Mouse (Mus musculus) hindbrain, embryonic 14.5 days (tissue): ENCODE measurements around the gene Jazf1. TPM values are rescaled to one million over a fixed set of nuclear protein-coding genes. Genes with fewer than 3 reads are reported as not detected.

Source experiments
- ATAC-seq: fragments of 200-750 bp; cut with Nextera tagmentation; 2 replicates; pipeline ENCODE4 v1.8.0; 2017; ENCODE audit warnings: moderate number of reproducible peaks, mild to moderate bottlenecking, moderate TSS enrichment, moderate library complexity; ENCODE audit not compliant: low FRiP score
- DNase-seq: peaks from one replicate; pipeline ENCODE4 v3.0.0-alpha.2; 2015; ENCODE audit warnings: low spot score
- H3K27ac ChIP-seq: fragments of 300-500 bp; sonication (generic); 2 replicates; pipeline ENCODE4 v1.5.1; 2014; ENCODE audit warnings: mild to moderate bottlenecking, moderate library complexity
- H3K27me3 ChIP-seq: fragments of 300-500 bp; sonication (generic); 2 replicates; pipeline ENCODE4 v1.6.1; 2014; ENCODE audit warnings: mild to moderate bottlenecking, low read length, mixed read lengths; ENCODE audit not compliant: control insufficient read depth, insufficient read depth
- H3K36me3 ChIP-seq: fragments of 300-500 bp; sonication (generic); replicated peaks from 2 replicates; pipeline ENCODE4 v1.6.1; 2014; ENCODE audit not compliant: control insufficient read depth, insufficient read depth
- H3K4me1 ChIP-seq: fragments of 300-500 bp; sonication (generic); replicated peaks from 2 replicates; pipeline ENCODE4 v1.6.1; 2014; ENCODE audit warnings: antibody characterized with exemption, low read length, mixed read lengths; ENCODE audit not compliant: control insufficient read depth, insufficient read depth
- H3K4me2 ChIP-seq: fragments of 300-500 bp; sonication (generic); replicated peaks from 2 replicates; pipeline ENCODE4 v1.6.1; 2014; ENCODE audit warnings: mild to moderate bottlenecking, moderate library complexity
- H3K4me3 ChIP-seq: fragments of 300-500 bp; sonication (generic); replicated peaks from 2 replicates; pipeline ENCODE4 v1.5.1; 2014; ENCODE audit warnings: mild to moderate bottlenecking, low read length
- H3K9ac ChIP-seq: fragments of 300-500 bp; sonication (generic); 2 replicates; pipeline ENCODE4 v1.6.1; 2014
- H3K9me3 ChIP-seq: fragments of 300-500 bp; sonication (generic); 2 replicates; pipeline ENCODE4 v1.6.1; 2016; ENCODE audit warnings: low read length; ENCODE audit not compliant: control insufficient read depth
- WGBS: fragments of 180-500 bp; shearing (Covaris S2); extraction: QIAGEN DNeasy Blood & Tissue Kit; methylation state at CpG from one replicate; pipeline ENCODE4 v1.1.7; 2014; 5-methylcytosine and 5-hydroxymethylcytosine counted together
- polyA plus RNA-seq: library from polyadenylated mRNA; unstranded; fragments of >200 nt; fragmentation: Nextera tagmentation; extraction: Ambion mirVana; gene quantifications from 2 replicates; pipeline ENCODE4 v1.2.1, GENCODE M21; 2014

Gene Jazf1
- polyA plus RNA-seq, 1 experiment from 2014 or later, result 56.2 TPM

GRCm38 (mm10) chr6:52796035-52796598 lies 272.3 kb downstream of the Jazf1 start:
- WGBS, result 64% methylated on average over 9 of the region's 9 CpGs
- ATAC-seq, result no peak
- DNase-seq, result no peak
- H3K27ac ChIP-seq, result peak overlapping the region; percentile 38; the same call in 1 of the 2 replicates
- H3K4me1 ChIP-seq, result peaks cover 20% of the 10 kb centered on the region
- H3K4me2 ChIP-seq, result no peak overlapping the region
- no peak overlapping the region for H3K4me3 ChIP-seq
- H3K9me3 ChIP-seq, result no peaks in the 10 kb centered on the region
- no peaks in the 10 kb centered on the region for H3K36me3 ChIP-seq
- no peaks in the 10 kb centered on the region for H3K27me3 ChIP-seq
- H3K9ac ChIP-seq, result no peak overlapping the region

DNA sequence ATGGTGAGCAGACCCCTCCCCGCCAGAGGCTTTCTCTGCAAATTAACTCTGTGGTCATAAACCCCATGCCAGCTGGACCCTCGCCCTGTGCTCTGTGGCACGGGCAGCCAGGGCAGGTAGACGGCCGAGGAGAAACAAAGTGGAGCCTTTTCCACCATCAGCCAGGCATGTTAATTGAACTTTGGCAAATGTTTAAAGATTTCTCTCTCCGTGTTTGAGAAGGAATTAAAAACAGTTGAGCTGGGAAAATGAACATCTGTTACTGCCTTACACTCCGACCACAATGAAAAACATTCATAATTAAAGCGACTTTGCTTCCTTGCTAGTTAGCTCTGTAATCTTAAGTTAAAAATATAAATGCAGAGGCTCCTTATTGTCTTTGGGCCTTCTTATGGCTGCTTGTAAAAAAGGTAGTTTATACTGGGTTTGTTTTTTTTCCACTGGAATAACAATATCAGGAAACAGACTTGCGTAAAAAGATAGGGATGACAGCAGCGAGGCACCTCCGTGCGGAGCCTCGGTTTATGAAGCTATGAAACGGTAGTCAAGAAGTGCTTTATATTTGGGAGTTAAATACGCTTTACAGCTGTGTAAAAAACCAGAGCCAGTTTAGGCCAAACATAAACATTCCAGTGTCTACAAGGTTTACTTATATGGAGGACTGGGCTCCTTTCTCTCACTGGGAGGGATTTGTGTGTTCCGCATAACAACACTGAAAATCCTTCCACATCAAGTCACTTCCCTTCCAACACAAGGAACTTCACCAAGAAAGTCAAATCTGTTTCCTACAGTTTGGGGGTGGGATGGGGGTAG lies 273.2 kb downstream of the Jazf1 start:
- ATAC-seq, result no peak
- Histone ChIP-seq H3K27ac (peak overlapping the region; percentile 38; the same call in 1 of the 2 replicates), H3K36me3 (no peaks in the 10 kb centered on the region), H3K9me3 (no peaks in the 10 kb centered on the region), H3K9ac (no peak overlapping the region), H3K4me3 (no peak overlapping the region), H3K4me2 (no peak overlapping the region), H3K4me1 (peaks cover 20% of the 10 kb centered on the region), H3K27me3 (no peaks in the 10 kb centered on the region)
- no peak for DNase-seq
- WGBS, result 72% methylated on average over 16 of the region's 16 CpGs

DNA sequence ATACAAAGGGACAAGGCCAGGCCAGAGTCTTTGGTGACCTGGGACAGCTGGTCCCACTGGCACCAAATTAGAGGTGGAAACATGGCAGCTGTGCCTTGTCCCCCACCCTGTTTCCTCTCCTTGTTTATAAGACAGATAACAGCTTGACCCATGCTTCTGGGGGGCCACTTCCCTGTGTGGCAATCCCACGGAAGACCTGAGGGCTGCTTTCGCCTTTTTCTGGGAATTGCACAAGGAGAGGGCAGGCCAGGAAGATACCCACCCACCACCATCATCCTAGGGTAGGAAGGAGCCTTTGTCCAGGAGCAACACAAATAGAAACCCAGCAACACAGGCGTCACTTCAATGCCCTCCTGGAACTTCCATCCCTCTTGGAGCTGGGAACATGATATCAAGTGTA lies 276.0 kb downstream of the Jazf1 start:
- Histone ChIP-seq H3K4me3 (no peak overlapping the region), H3K27ac (no peak overlapping the region), H3K9me3 (no peaks in the 10 kb centered on the region), H3K4me2 (no peak overlapping the region), H3K36me3 (no peaks in the 10 kb centered on the region), H3K4me1 (peaks cover 20% of the 10 kb centered on the region), H3K27me3 (no peaks in the 10 kb centered on the region), H3K9ac (no peak overlapping the region)
- ATAC-seq, result no peak
- DNase-seq, result no peak
- WGBS, result 85% methylated on average over 3 of the region's 3 CpGs

DNA sequence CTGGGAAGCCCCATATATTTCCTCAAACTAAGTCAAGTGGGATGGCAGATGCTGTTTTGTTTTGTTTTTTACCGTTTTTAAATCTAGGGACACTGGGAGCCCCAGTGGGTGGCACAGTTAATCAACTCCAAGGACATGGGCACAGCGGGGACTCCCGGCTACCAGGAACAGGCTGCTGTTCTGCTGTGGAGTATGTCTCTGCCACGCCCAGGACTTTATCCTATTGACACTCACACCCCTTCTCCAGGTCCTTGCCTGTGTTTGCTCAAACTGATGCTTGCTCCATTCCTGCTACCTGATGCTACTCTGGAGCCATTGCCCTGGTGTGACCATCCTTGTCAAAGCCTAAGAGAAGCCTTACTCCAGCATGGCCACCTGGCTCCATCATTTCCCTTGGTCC lies 277.6 kb downstream of the Jazf1 start:
- no peak overlapping the region for H3K4me3 ChIP-seq
- H3K27me3 ChIP-seq, result no peaks in the 10 kb centered on the region
- no peaks in the 10 kb centered on the region for H3K36me3 ChIP-seq
- H3K27ac ChIP-seq, result no peak overlapping the region
- no peak overlapping the region for H3K4me2 ChIP-seq
- H3K9ac ChIP-seq, result no peak overlapping the region
- no peak for ATAC-seq
- H3K9me3 ChIP-seq, result no peaks in the 10 kb centered on the region
- DNase-seq, result no peak
- WGBS, result 78% methylated on average over 4 of the region's 4 CpGs
- peaks cover 13% of the 10 kb centered on the region for H3K4me1 ChIP-seq

GRCm38 (mm10) chr6:52790316-52790715 lies 278.1 kb downstream of the Jazf1 start:
- ATAC-seq (no peak), DNase-seq (no peak)
- no peak overlapping the region for H3K4me2 ChIP-seq
- no peak overlapping the region for H3K9ac ChIP-seq
- WGBS, result 72% methylated on average over 10 of the region's 10 CpGs
- H3K27ac ChIP-seq, result no peak overlapping the region
- no peaks in the 10 kb centered on the region for H3K27me3 ChIP-seq
- 0 out of 2 replicates have a peak, but pooled peaks cover 9% of the 10 kb centered on the region for H3K4me1 ChIP-seq
- no peak overlapping the region for H3K4me3 ChIP-seq
- H3K9me3 ChIP-seq, result no peaks in the 10 kb centered on the region
- H3K36me3 ChIP-seq, result no peaks in the 10 kb centered on the region

GRCm38 (mm10) chr6:52779546-52779945 lies 288.9 kb downstream of the Jazf1 start:
- no peak overlapping the region for H3K9ac ChIP-seq
- no peaks in the 10 kb centered on the region for H3K36me3 ChIP-seq
- H3K27me3 ChIP-seq, result no peaks in the 10 kb centered on the region
- no peak overlapping the region for H3K4me2 ChIP-seq
- no peaks in the 10 kb centered on the region for H3K9me3 ChIP-seq
- no peaks in the 10 kb centered on the region for H3K4me1 ChIP-seq
- DNase-seq (no peak), ATAC-seq (no peak)
- no peak overlapping the region for H3K27ac ChIP-seq
- no peak overlapping the region for H3K4me3 ChIP-seq
- WGBS, result 87% methylated on average over 5 of the region's 5 CpGs

- Histone ChIP-seq H3K4me1 (no peaks in the 10 kb centered on the region), H3K9me3 (no peaks in the 10 kb centered on the region), H3K4me3 (no peak overlapping the region), H3K27ac (no peak overlapping the region), H3K4me2 (no peak overlapping the region), H3K27me3 (no peaks in the 10 kb centered on the region), H3K36me3 (no peaks in the 10 kb centered on the region), H3K9ac (no peak overlapping the region)
- WGBS, result 89% methylated on average over 5 of the region's 5 CpGs
- no peak for DNase-seq
- ATAC-seq, result no peak
Measured at GRCm38 (mm10) chr6:52778523-52778922, 289.9 kb downstream of the Jazf1 start.

GRCm38 (mm10) chr6:52777034-52777433 lies 291.4 kb downstream of the Jazf1 start:
- no peaks in the 10 kb centered on the region for H3K36me3 ChIP-seq
- no peak overlapping the region for H3K4me3 ChIP-seq
- no peaks in the 10 kb centered on the region for H3K4me1 ChIP-seq
- H3K27me3 ChIP-seq, result no peaks in the 10 kb centered on the region
- H3K9ac ChIP-seq, result no peak overlapping the region
- no peaks in the 10 kb centered on the region for H3K9me3 ChIP-seq
- ATAC-seq, result no peak
- 0 out of 2 replicates have a peak overlapping the region, but pooled peaks have one; percentile 7 for H3K27ac ChIP-seq
- DNase-seq, result no peak
- 70% methylated on average over 8 of the region's 8 CpGs for WGBS
- H3K4me2 ChIP-seq, result no peak overlapping the region

DNA sequence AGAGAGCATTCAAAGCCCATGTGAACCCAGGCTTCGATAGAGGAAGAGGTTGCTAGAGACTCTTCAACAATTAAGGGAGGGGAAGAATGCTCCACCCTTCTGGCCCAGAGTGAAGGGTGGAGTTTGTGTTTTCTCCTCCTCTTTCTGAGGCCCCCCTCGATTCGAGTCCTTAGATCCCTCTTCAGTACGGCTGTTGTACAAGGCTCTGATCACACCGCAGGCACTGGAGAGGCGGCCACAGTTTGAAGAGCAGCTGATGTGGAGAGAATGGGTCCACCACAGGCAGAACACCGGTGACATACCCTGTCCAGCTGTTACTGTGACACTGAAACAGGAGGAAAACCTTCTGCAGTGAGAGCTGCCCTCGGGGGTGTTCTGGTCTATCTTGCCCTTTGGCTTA lies 292.5 kb downstream of the Jazf1 start:
- Histone ChIP-seq H3K4me2 (no peak overlapping the region), H3K27ac (no peak overlapping the region), H3K4me3 (no peak overlapping the region), H3K9me3 (no peaks in the 10 kb centered on the region), H3K27me3 (no peaks in the 10 kb centered on the region), H3K9ac (no peak overlapping the region), H3K4me1 (no peaks in the 10 kb centered on the region), H3K36me3 (no peaks in the 10 kb centered on the region)
- no peak for ATAC-seq
- 94% methylated on average over 8 of the region's 8 CpGs for WGBS
- DNase-seq, result no peak
